Mouse (Mus musculus): ENCODE results near the gene Ddc.

- no peak for TF ChIP-seq CTCF (IDR thresholded peaks at IDR 0.05; ENCODE audit: low read depth)
- TF ChIP-seq EP300 (IDR thresholded peaks at IDR 0.05; ENCODE audit: low read depth) = no peak
These were observed 112.5 kb downstream of the Ddc start for GRCm38 (mm10) chr11:11785457-11785856.
